Mouse (Mus musculus) forebrain, embryonic 14.5 days (tissue): ENCODE data around the gene Cd36. TPM values are rescaled to one million over a fixed set of nuclear protein-coding genes. Genes with fewer than 3 reads are reported as not detected.

Experiments
- ATAC-seq: fragments of 200-750 bp; cut with Nextera tagmentation; 2 replicates; pipeline ENCODE4 v1.8.0; 2017; ENCODE audit warnings: mild to moderate bottlenecking, moderate library complexity
- DNase-seq: peaks from one replicate; pipeline ENCODE4 v3.0.0-alpha.2; 2015; ENCODE audit warnings: low spot score
- H3K27ac ChIP-seq: fragments of 300-500 bp; sonication (generic); 2 replicates; pipeline ENCODE4 v1.5.1; 2014; ENCODE audit warnings: low read depth, mild to moderate bottlenecking, control low read depth, low read length, moderate library complexity
- H3K27me3 ChIP-seq: fragments of 300-500 bp; sonication (generic); replicated peaks from 2 replicates; pipeline ENCODE4 v1.6.1; 2014; ENCODE audit warnings: low read length, control low read depth, mixed read lengths; ENCODE audit not compliant: control insufficient read depth, insufficient read depth
- H3K36me3 ChIP-seq: fragments of 300-500 bp; sonication (generic); 2 replicates; pipeline ENCODE4 v1.6.1; 2014; ENCODE audit warnings: low read length, control low read depth; ENCODE audit not compliant: control insufficient read depth, insufficient read depth
- H3K4me1 ChIP-seq: fragments of 300-500 bp; sonication (generic); 2 replicates; pipeline ENCODE4 v1.6.1; 2014; ENCODE audit warnings: antibody characterized with exemption, low read length, control low read depth; ENCODE audit not compliant: control insufficient read depth, insufficient read depth
- H3K4me2 ChIP-seq: fragments of 300-500 bp; sonication (generic); 2 replicates; pipeline ENCODE4 v1.6.1; 2014; ENCODE audit warnings: mild to moderate bottlenecking, control low read depth, low read length
- H3K4me3 ChIP-seq: fragments of 300-500 bp; sonication (generic); 2 replicates; pipeline ENCODE4 v1.5.1; 2014; ENCODE audit warnings: low read depth, low read length, control low read depth
- H3K9ac ChIP-seq: fragments of 300-500 bp; sonication (generic); 2 replicates; pipeline ENCODE4 v1.6.1; 2014; ENCODE audit warnings: mild to moderate bottlenecking, low read length, control low read depth, moderate library complexity
- H3K9me3 ChIP-seq: fragments of 300-500 bp; sonication (generic); replicated peaks from 2 replicates; pipeline ENCODE4 v1.6.1; 2016; ENCODE audit warnings: low read length, control low read depth, mixed read lengths; ENCODE audit not compliant: control insufficient read depth
- WGBS: fragments of 180-500 bp; shearing (Covaris S2); extraction: QIAGEN DNeasy Blood & Tissue Kit; methylation state at CpG from one replicate; pipeline ENCODE4 v1.1.7; 2014; 5-methylcytosine and 5-hydroxymethylcytosine counted together
- polyA plus RNA-seq: library from polyadenylated mRNA; unstranded; fragments of >200 nt; fragmentation: Nextera tagmentation; extraction: Ambion mirVana; gene quantifications from 2 replicates; pipeline ENCODE4 v1.2.1, GENCODE M21; 2014

The Cd36 gene
- polyA plus RNA-seq, 1 experiment from 2014 or later: 1.5 TPM

DNA sequence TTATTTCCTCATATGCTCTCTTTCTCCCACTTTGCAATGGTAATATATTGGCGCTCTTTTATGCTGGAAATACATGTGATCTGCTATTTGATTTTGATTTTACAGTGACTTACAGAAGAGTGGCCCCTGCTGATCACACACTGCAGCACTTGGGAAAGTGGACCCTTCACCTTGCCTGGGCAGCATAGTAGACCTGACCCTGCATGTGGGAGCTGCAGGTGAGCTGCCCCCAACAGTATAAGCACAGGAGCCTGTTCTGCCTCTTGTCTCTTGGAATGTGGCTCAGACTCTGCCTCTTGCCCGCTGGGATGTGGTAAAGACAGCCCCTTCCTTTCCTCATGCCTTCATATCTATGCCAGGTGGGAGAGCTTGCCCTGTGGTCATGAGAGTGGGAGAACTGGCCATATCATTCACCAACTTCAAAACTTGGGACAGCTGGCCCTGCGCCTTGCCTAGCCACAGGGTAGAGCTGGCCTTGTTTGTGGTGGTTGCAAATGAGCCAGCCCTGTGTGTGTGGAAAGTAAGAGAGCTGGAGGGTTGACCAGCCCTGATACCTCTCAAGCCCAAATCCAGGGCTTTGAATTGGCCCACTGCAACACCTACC, 81.7 kb downstream of the Cd36 start:
- Histone ChIP-seq H3K4me1 (no peaks in the 10 kb centered on the region), H3K4me2 (no peak overlapping the region), H3K9ac (no peak overlapping the region), H3K27ac (no peak overlapping the region), H3K4me3 (no peak overlapping the region), H3K27me3 (no peaks in the 10 kb centered on the region), H3K9me3 (no peaks in the 10 kb centered on the region), H3K36me3 (no peaks in the 10 kb centered on the region)
- ATAC-seq: no peak
- DNase-seq: no peak
- WGBS: 87% methylated on average over 3 of the region's 3 CpGs

DNA sequence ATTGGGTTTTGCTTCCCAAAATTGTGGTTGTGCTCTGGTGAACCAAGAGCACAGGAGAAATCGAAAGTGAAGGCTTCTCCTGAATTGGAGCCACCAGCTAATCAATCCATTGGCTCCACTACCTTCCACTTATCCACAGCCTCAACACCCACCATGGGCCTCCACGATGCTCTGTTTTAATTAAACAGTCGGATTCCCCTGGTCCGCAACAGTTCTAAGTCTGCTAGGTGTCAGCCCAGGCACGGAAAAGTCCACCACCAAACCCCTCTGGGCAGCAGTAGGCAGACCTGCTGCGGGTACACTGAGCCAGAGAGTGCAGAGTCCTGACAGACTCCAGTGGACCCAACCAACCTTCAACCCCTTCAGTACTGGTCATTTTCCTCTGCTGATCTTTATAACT, 112.0 kb downstream of the Cd36 start:
- H3K4me2 ChIP-seq: no peak overlapping the region
- WGBS: 89% methylated on average over 6 of the region's 6 CpGs
- H3K4me3 ChIP-seq: no peak overlapping the region
- no peaks in the 10 kb centered on the region for H3K36me3 ChIP-seq
- ATAC-seq (no peak), DNase-seq (peak; percentile 71)
- H3K4me1 ChIP-seq: no peaks in the 10 kb centered on the region
- no peak overlapping the region for H3K27ac ChIP-seq
- H3K9me3 ChIP-seq: no peaks in the 10 kb centered on the region
- H3K27me3 ChIP-seq: no peaks in the 10 kb centered on the region
- H3K9ac ChIP-seq: no peak overlapping the region

- H3K4me3 ChIP-seq: no peak overlapping the region
- no peak overlapping the region for H3K9ac ChIP-seq
- no peaks in the 10 kb centered on the region for H3K36me3 ChIP-seq
- WGBS: 94% methylated on average over 2 of the region's 2 CpGs
- H3K27ac ChIP-seq: no peak overlapping the region
- H3K4me1 ChIP-seq: no peaks in the 10 kb centered on the region
- DNase-seq (no peak), ATAC-seq (no peak)
- no peaks in the 10 kb centered on the region for H3K27me3 ChIP-seq
- H3K9me3 ChIP-seq: no peaks in the 10 kb centered on the region
- no peak overlapping the region for H3K4me2 ChIP-seq
Observed at GRCm38 (mm10) chr5:17770328-17770727, 118.3 kb downstream of the Cd36 start.

DNA sequence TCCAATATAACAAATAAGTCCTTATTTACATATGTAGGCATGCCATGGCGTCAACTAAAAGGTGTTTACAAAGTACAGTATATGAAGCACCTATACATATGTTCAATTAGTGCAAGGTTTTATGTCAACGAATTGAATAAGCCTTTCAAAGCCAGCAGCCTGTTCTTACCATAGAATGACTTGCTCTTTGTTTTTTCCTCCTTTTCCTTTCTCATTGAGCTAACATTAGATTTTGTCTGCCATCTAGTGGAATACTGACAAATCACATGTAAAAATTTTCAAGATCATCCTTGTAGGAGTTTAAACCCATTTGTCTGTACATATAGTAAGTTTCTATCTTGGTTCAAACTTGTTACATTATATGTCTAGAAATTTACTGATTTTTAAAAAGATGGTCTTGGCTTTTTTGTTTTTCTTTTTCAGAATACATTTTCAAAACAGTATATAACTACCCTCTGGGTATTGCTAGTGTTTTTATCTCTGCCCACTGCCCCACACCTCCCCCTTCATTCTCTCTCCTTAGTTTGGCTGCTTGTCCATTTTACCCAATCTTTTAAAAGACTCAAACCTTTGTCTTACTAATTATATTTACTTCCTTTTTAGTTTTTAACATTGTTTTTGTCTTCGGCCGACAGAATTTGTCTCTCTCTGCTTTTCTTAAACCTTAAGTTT, 122.5 kb downstream of the Cd36 start:
- DNase-seq: peak; percentile 90
- H3K4me2 ChIP-seq: no peak overlapping the region
- WGBS: 52% methylated on average over 4 of the region's 4 CpGs
- no peaks in the 10 kb centered on the region for H3K9me3 ChIP-seq
- no peaks in the 10 kb centered on the region for H3K27me3 ChIP-seq
- peak; percentile 78 for ATAC-seq
- no peak overlapping the region for H3K9ac ChIP-seq
- no peaks in the 10 kb centered on the region for H3K4me1 ChIP-seq
- no peak overlapping the region for H3K4me3 ChIP-seq
- no peaks in the 10 kb centered on the region for H3K36me3 ChIP-seq
- no peak overlapping the region for H3K27ac ChIP-seq

DNA sequence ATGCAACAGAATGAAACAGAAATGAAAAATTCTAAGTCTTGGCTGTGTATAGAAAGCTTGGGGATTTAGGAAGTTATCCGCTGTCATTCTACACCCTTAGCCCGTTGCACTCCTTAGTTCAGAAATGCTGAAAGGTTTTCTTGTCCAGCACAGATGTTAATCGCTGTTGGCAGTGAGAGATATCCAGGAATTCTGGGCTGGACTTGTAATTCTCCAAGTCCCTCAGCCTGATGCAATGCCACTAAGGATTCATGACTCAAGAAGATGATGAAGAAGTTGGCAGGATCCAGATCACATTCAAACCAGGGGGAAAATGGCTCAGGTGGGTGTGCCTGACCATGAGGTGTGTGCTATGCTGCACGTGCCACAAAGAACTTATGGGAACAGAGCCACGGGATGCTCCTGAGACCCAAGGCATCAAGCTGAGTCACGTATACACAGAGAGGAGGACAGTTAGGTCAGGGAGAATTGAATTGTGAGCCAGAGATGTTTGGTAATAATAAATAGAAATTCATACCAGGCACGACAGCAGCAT, 135.1 kb downstream of the Cd36 start:
- no peak for ATAC-seq

DNA sequence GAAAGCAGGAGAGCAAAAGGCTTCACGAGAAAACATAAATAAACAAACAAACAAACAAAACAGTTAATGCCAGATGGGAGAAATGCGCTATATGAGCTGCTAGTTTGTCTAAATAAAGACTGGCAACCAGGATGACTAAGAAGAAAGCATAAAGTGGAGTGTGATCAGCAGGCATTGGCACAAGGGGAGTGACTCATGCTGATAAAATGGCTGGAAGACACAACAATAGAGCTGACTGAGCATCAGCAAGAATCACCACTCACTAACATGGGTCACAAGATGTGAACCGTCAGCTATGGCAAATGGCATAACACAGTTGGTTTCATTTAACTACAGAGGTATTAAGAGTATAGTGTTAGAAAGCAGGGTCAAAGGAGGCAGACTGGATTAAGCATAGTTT, 140.3 kb downstream of the Cd36 start:
- Histone ChIP-seq H3K27ac (no peak overlapping the region), H3K4me1 (no peaks in the 10 kb centered on the region), H3K9me3 (no peaks in the 10 kb centered on the region), H3K9ac (no peak overlapping the region), H3K4me3 (no peak overlapping the region), H3K36me3 (no peaks in the 10 kb centered on the region), H3K27me3 (no peaks in the 10 kb centered on the region), H3K4me2 (no peak overlapping the region)
- DNase-seq (no peak), ATAC-seq (no peak)
- WGBS: 70% methylated on average over 3 of the region's 3 CpGs

More for the DNA sequence above, 135.1 kb downstream of the Cd36 start:
- no peaks in the 10 kb centered on the region for H3K36me3 ChIP-seq
- 91% methylated on average over 7 of the region's 7 CpGs for WGBS
- H3K4me1 ChIP-seq: no peaks in the 10 kb centered on the region
- DNase-seq: no peak
- no peak overlapping the region for H3K4me2 ChIP-seq
- no peak overlapping the region for H3K4me3 ChIP-seq
- no peaks in the 10 kb centered on the region for H3K27me3 ChIP-seq
- no peaks in the 10 kb centered on the region for H3K9me3 ChIP-seq
- no peak overlapping the region for H3K9ac ChIP-seq
- no peak overlapping the region for H3K27ac ChIP-seq

DNA sequence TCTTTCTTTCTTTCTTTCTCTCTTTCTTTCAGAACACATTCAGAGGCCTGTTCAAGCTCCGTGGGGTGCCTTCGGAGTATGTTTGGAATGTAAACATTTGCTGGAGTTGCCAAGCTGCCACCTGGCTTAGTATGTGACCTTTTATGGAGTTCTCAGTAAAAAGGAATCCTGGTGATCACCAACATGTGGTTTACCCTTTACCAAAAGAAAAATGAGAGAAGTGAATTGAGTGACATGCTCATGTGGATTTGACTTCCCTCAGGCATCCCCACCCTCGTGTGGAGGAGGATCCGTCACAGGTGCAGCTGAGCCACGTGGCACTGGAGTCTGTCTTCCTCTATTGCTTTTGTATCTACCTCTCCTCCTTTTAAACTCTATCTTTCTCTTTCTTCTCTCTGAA, 141.5 kb downstream of the Cd36 start:
- Histone ChIP-seq H3K4me1 (no peaks in the 10 kb centered on the region), H3K36me3 (no peaks in the 10 kb centered on the region), H3K27ac (no peak overlapping the region), H3K27me3 (no peaks in the 10 kb centered on the region), H3K9ac (no peak overlapping the region), H3K4me3 (no peak overlapping the region), H3K4me2 (no peak overlapping the region), H3K9me3 (no peaks in the 10 kb centered on the region)
- DNase-seq (no peak), ATAC-seq (no peak)
- WGBS: 34% methylated on average over 5 of the region's 5 CpGs

DNA sequence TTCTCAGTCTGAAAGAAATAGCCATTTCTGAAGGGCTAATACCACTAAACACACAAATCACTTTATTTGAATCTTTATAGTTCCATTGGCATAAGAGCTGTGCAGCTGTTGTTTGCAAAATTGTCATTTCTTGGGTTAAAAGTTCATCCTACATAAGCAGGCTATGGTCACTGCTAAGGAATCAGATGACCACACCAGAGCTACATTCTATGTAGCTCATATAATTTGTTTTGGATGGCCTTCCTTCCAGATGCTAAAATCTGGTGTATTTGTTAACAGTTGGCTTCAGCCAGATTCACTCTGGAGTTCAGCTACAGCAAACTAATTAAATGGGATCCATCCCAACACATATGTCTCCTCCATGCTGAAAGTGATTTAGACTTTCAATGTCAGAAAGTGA, 142.1 kb downstream of the Cd36 start:
- H3K9me3 ChIP-seq: no peaks in the 10 kb centered on the region
- ATAC-seq (no peak), DNase-seq (no peak)
- no peak overlapping the region for H3K4me3 ChIP-seq
- no peaks in the 10 kb centered on the region for H3K27me3 ChIP-seq
- H3K4me2 ChIP-seq: no peak overlapping the region
- H3K9ac ChIP-seq: no peak overlapping the region
- no peak overlapping the region for H3K27ac ChIP-seq
- no peaks in the 10 kb centered on the region for H3K36me3 ChIP-seq
- H3K4me1 ChIP-seq: no peaks in the 10 kb centered on the region

DNA sequence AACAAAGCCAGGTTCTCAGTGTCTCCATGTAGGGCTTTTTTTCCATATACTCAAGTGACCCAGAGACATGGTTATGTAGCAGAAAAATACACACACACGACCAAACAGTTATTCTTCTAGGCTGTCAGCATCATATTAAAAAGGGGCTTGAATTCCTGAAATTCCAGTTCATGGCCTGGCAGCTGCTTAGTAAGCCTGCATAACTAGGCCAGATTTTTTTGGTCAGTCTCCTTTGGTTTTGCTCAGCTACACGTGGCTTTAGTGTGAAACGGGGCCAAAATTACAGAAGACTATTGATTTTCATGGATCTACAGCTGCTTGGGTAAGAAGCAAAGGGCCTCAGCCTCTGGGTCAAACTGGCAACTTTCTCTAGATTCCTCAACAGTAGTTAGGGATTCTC, 148.8 kb downstream of the Cd36 start:
- H3K9me3 ChIP-seq: no peaks in the 10 kb centered on the region
- no peaks in the 10 kb centered on the region for H3K36me3 ChIP-seq
- 73% methylated on average over 3 of the region's 3 CpGs for WGBS
- no peaks in the 10 kb centered on the region for H3K4me1 ChIP-seq
- H3K4me2 ChIP-seq: no peak overlapping the region
- ATAC-seq (no peak), DNase-seq (no peak)
- H3K9ac ChIP-seq: no peak overlapping the region
- no peak overlapping the region for H3K27ac ChIP-seq
- no peak overlapping the region for H3K4me3 ChIP-seq
- no peaks in the 10 kb centered on the region for H3K27me3 ChIP-seq
